Mouse (Mus musculus) heart, adult 10 weeks (tissue): Measurements from ENCODE around the gene Gm7102. TPM values are rescaled to one million over a fixed set of nuclear protein-coding genes. Genes with fewer than 3 reads are reported as not detected.

ENCODE experiments used
- polyA plus RNA-seq: library from polyadenylated mRNA; stranded (reverse); fragments of 350-450 nt; fragmentation: Illumina TruSeq; extraction: RNeasy Lipid Tissue Mini Kit (QIAGEN cat#74804); gene quantifications from one replicate; pipeline ENCODE4 v1.2.3, GENCODE M21; 2014; ENCODE audit warnings: low read depth, low replicate concordance

Gene Gm7102
- polyA plus RNA-seq, result not detected

GRCm38 (mm10) chr19:61175756-61176324 lies at the start of gene Gm7102:
Gene Gm7102, minus strand, starts transcription at chr19:61176309.

DNA sequence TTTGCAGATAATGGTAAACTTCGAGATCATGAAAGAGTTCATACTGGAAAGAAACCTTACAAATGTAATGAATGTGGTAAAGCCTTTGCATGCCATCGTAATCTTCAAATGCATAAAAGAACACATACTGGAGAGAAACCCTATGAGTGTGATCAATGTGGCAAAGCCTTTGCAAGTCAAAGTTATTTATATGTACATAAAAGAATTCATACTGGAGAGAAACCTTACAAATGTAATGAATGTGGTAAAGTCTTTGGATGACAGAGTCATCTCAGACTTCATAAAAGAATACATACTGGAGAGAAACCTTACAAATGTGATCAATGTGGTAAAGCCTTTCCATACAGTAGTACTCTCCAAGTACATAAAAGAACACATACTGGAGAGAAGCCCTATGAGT lies 7.5 kb upstream of the Gm7102 start, which contains the start of gene Gm6020:
Gm6020 (plus strand) TSS at position 301 of the 400 bp plus-strand sequence.

DNA sequence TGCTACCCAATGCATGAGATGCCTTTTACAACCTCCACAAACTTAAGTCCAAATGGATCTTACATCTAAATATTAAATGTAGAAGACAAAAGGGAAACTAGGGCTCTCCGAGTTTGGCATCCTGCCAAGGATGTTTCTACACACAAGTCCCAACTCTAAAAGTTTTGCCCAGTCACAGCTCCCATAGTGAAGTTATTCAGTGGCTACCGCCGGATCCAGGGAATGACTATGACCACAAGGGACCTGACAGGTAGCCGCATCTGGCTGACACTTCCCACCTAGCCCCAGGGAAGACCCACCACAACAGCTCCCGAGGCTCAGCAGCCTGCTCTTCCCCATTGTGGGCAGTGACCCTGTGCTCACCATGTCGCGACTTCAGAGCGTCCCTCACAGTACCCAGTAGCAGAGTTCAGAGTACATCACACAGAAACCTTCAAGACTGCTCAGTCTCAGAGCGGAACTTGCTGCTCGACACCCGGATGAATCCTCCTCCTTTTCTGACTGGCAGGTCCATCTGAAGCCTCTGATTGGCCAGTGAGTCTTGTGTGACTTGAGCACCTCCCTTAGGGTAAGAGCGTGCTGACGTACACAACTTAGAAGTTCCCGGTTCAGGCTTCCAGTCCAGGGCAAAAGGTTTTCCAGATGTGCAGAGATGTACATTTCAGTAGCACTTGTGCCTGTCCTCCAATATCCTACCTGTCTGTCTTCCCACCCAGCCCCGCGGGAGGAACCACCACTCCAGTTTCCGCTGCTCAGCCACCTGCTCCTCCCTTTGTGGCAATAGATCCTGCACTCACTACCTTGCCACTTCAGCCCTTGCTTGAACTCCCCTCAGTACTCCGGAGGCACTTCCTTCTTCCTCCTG lies 35.5 kb downstream of the Gm7102 start, which contains the start of gene Zfp950:
Zfp950 (minus strand) TSS at position 499 of the 865 bp plus-strand sequence.

Other genes starting within 250 kb of the Gm7102 start
- 29.2 TPM for gene Zfp950, start 35.5 kb downstream of the Gm7102 start, polyA plus RNA-seq
- gene Gm6020, start 7.6 kb upstream of the Gm7102 start, polyA plus RNA-seq, result not detected
- 10.8 TPM for gene Csf2ra, start 52.1 kb upstream of the Gm7102 start, polyA plus RNA-seq
- not detected for gene Gm21060, start 120.8 kb upstream of the Gm7102 start, polyA plus RNA-seq